Mouse (Mus musculus) bone marrow, adult 2 months (tissue): ENCODE data around the gene Slc26a11. TPM values are rescaled to one million over a fixed set of nuclear protein-coding genes. Genes with fewer than 3 reads are reported as not detected.
A peak's percentile ranks its signal among the peaks of the same experiment; 100 is the strongest.

ENCODE experiments used
- H3K27ac ChIP-seq: fragments of 200-500 bp; 2 replicates; pipeline ENCODE4 v1.5.1; 2012; ENCODE audit warnings: low read depth, mild to moderate bottlenecking, control low read depth, inconsistent platforms, low read length; ENCODE audit not compliant: control insufficient read depth, poor library complexity, insufficient read depth
- H3K4me1 ChIP-seq: fragments of 200-500 bp; 2 replicates; pipeline ENCODE4 v1.6.1; 2011; ENCODE audit warnings: low read length; ENCODE audit not compliant: control insufficient read depth, insufficient read depth
- H3K4me3 ChIP-seq: fragments of 200-500 bp; replicated peaks from 2 replicates; pipeline ENCODE3; 2011; ENCODE audit warnings: mild to moderate bottlenecking, low read depth, low read length, control low read depth; ENCODE audit not compliant: control insufficient read depth
- CTCF ChIP-seq: fragments of 200-500 bp; IDR thresholded peaks from 2 replicates; pipeline ENCODE4 v1.5.1; 2011; ENCODE audit warnings: low read length, control low read depth; ENCODE audit not compliant: control insufficient read depth, insufficient read depth
- POLR2A ChIP-seq: fragments of 200-500 bp; IDR thresholded peaks from 2 replicates; pipeline ENCODE4 v1.6.1; 2011; ENCODE audit warnings: low read depth, mild to moderate bottlenecking, control low read depth, low read length, borderline replicate concordance; ENCODE audit not compliant: control insufficient read depth
- WGBS: fragments of 180-500 bp; shearing (Covaris S2); methylation state at CpG from one replicate; pipeline ENCODE4 v1.1.7; 2018; 5-methylcytosine and 5-hydroxymethylcytosine counted together
- polyA plus RNA-seq: library from polyadenylated mRNA; stranded (reverse); fragments of >200 nt; gene quantifications from 2 replicates; pipeline ENCODE4 v1.2.4, GENCODE M21; 2011; ENCODE audit warnings: low replicate concordance; ENCODE audit not compliant: missing spikeins, insufficient read depth, insufficient read length

Gene Slc26a11
- polyA plus RNA-seq, 1 experiment: 6.2 TPM

GRCm38 (mm10) chr11:119395394-119395793 is 40.0 kb downstream of the Slc26a11 start:
- H3K27ac ChIP-seq: no peak overlapping the region
- no peak overlapping the region for H3K4me3 ChIP-seq
- no peak for TF ChIP-seq CTCF
- no peak for TF ChIP-seq POLR2A
- 72% methylated on average over 7 of the region's 7 CpGs for WGBS
- peaks cover 4% of the 10 kb centered on the region for H3K4me1 ChIP-seq

- Histone ChIP-seq H3K4me1 (peaks cover 4% of the 10 kb centered on the region), H3K27ac (no peak overlapping the region), H3K4me3 (no peak overlapping the region)
- TF ChIP-seq POLR2A (no peak), CTCF (no peak)
- WGBS: 87% methylated on average over 13 of the region's 13 CpGs
Measured at GRCm38 (mm10) chr11:119395931-119396330, 40.6 kb downstream of the Slc26a11 start.

GRCm38 (mm10) chr11:119396461-119396860 is 41.1 kb downstream of the Slc26a11 start:
- no peak overlapping the region for H3K4me3 ChIP-seq
- H3K27ac ChIP-seq: no peak overlapping the region
- 92% methylated on average over 7 of the region's 7 CpGs for WGBS
- H3K4me1 ChIP-seq: peaks cover 4% of the 10 kb centered on the region
- TF ChIP-seq POLR2A (no peak), CTCF (no peak)

GRCm38 (mm10) chr11:119402501-119403160 is 47.3 kb downstream of the Slc26a11 start:
- H3K4me3 ChIP-seq: no peak overlapping the region
- H3K27ac ChIP-seq: no peak overlapping the region
- H3K4me1 ChIP-seq: no peaks in the 10 kb centered on the region
- 82% methylated on average over 11 of the region's 11 CpGs for WGBS
- TF ChIP-seq CTCF (no peak), POLR2A (no peak)

- TF ChIP-seq CTCF (peak; percentile 95), POLR2A (no peak)
- no peaks in the 10 kb centered on the region for H3K4me1 ChIP-seq
- H3K27ac ChIP-seq: no peak overlapping the region
- H3K4me3 ChIP-seq: no peak overlapping the region
- 74% methylated on average over 5 of the region's 5 CpGs for WGBS
Measured at GRCm38 (mm10) chr11:119404627-119405026, 49.3 kb downstream of the Slc26a11 start.

GRCm38 (mm10) chr11:119407381-119407780 is 52.0 kb downstream of the Slc26a11 start:
- TF ChIP-seq POLR2A (no peak), CTCF (no peak)
- WGBS: 90% methylated on average over 6 of the region's 6 CpGs
- Histone ChIP-seq H3K27ac (no peak overlapping the region), H3K4me1 (no peaks in the 10 kb centered on the region), H3K4me3 (no peak overlapping the region)

- no peak for TF ChIP-seq POLR2A
- TF ChIP-seq CTCF: no peak
- whole genome bisulfite sequencing: 58% methylated on average over 5 of the region's 5 CpGs
Measured at GRCm38 (mm10) chr11:119407977-119408376, 52.6 kb downstream of the Slc26a11 start.

GRCm38 (mm10) chr11:119419327-119420118 is 64.2 kb downstream of the Slc26a11 start:
- Histone ChIP-seq H3K27ac (no peak overlapping the region), H3K4me1 (no peaks in the 10 kb centered on the region), H3K4me3 (no peak overlapping the region)
- WGBS: 26% methylated on average over 16 of the region's 16 CpGs
- no peak for TF ChIP-seq CTCF
- no peak for TF ChIP-seq POLR2A

More at GRCm38 (mm10) chr11:119407977-119408376, 52.6 kb downstream of the Slc26a11 start:
- Histone ChIP-seq H3K27ac (no peak overlapping the region), H3K4me3 (no peak overlapping the region), H3K4me1 (no peaks in the 10 kb centered on the region)

GRCm38 (mm10) chr11:119420426-119420825 is 65.1 kb downstream of the Slc26a11 start:
- Histone ChIP-seq H3K4me3 (no peak overlapping the region), H3K4me1 (no peaks in the 10 kb centered on the region), H3K27ac (no peak overlapping the region)
- no peak for TF ChIP-seq CTCF
- TF ChIP-seq POLR2A: no peak
- 88% methylated on average over 5 of the region's 5 CpGs for WGBS
